Mouse (Mus musculus): Measurements from ENCODE around the gene Dysf. TPM values are rescaled to one million over a fixed set of nuclear protein-coding genes. Genes with fewer than 3 reads are reported as not detected.
A peak's percentile ranks its signal among the peaks of the same experiment; 100 is the strongest.

Dysf gene
- polyA plus RNA-seq, 1 experiment from 2014 or later: 13.2 TPM

GRCm38 (mm10) chr6:84154508-84154907 lies 146.1 kb downstream of the Dysf start:
- Histone ChIP-seq H3K4me1 (ENCODE audit: control insufficient read depth, insufficient read depth, low read length) (peaks cover 19% of the 10 kb centered on the region), H3K27me3 (ENCODE audit: control insufficient read depth, insufficient read depth, low read length) (no peaks in the 10 kb centered on the region), H3K4me3 (ENCODE audit: low read length) (no peak overlapping the region), H3K4me2 (ENCODE audit: low read depth, low read length) (no peak overlapping the region), H3K9ac (ENCODE audit: low read length) (no peak overlapping the region), H3K36me3 (ENCODE audit: control insufficient read depth, insufficient read depth) (peaks cover 12% of the 10 kb centered on the region), H3K27ac (ENCODE audit: low read length) (peak overlapping the region; percentile 31), H3K9me3 (replicated peaks; ENCODE audit: control insufficient read depth, low read length) (no peaks in the 10 kb centered on the region)
- no peak for ATAC-seq (replicated peaks; ENCODE audit: extremely low read depth, insufficient read depth, low FRiP score)
- 74% methylated on average over 2 of the region's 2 CpGs for WGBS

DNA sequence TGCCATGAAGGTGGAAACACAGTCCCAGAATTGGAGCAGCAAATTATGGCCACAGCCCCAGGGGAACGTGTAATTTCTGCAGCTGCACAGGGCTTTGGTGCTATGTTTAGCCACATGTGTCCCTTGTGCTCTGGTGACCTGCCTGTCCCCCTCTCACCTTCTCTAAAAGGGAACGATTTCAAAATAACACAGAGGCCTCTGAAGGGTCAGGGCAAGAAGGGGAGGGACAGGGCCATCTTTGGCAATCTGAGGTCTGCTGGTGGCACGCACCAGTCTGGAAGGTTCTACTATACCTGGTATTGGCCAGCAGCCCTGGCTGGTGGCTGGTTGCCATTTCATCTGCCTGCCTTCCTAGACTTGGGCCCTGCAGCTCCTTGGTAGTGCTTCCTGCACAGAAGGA lies 147.4 kb downstream of the Dysf start:
- no peak overlapping the region for H3K4me2 ChIP-seq (ENCODE audit: low read depth, low read length)
- H3K27me3 ChIP-seq (ENCODE audit: control insufficient read depth, insufficient read depth, low read length): no peaks in the 10 kb centered on the region
- peak; percentile 49; the same call in 1 of the 2 replicates for ATAC-seq (replicated peaks; ENCODE audit: extremely low read depth, insufficient read depth, low FRiP score)
- H3K36me3 ChIP-seq (ENCODE audit: control insufficient read depth, insufficient read depth): peaks cover 8% of the 10 kb centered on the region; the same call in 1 of the 2 replicates
- no peaks in the 10 kb centered on the region for H3K9me3 ChIP-seq (replicated peaks; ENCODE audit: control insufficient read depth, low read length)
- H3K9ac ChIP-seq (ENCODE audit: low read length): peak overlapping the region; percentile 52; the same call in 1 of the 2 replicates
- peaks cover 19% of the 10 kb centered on the region for H3K4me1 ChIP-seq (ENCODE audit: control insufficient read depth, insufficient read depth, low read length)
- H3K4me3 ChIP-seq (ENCODE audit: low read length): no peak overlapping the region
- H3K27ac ChIP-seq (ENCODE audit: low read length): peak overlapping the region; percentile 87
- WGBS: 33% methylated on average over 3 of the region's 3 CpGs

DNA sequence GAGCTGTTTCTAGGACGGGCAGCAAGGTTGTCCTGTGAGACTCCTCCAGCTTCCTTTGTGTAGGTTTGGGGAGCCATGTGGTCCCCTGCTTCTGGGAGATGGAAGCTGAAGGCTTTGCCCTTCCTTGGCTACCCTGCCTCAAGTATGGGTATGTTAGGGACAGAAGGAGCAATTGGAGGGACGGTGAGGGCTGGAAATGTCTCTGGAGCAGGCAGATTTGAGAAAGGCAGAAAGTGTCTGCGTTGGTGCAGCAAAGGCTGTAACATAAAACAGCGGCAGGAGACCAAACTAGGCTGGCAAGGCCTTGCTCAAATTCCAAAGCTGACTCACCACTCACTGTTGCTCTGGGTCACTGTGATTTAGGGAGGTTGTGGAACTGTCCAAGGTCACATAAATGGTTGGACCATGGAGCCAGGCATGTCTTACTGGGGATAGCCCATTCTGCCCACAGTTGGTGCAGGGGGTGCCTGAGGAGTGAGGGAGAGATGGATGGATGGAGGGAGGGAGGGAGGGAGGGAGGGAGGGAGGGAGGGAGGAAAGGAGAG lies 148.2 kb downstream of the Dysf start:
- Histone ChIP-seq H3K9ac (ENCODE audit: low read length) (0 out of 2 replicates have a peak overlapping the region, but pooled peaks have one; percentile 52), H3K4me3 (ENCODE audit: low read length) (no peak overlapping the region), H3K27me3 (ENCODE audit: control insufficient read depth, insufficient read depth, low read length) (no peaks in the 10 kb centered on the region), H3K4me2 (ENCODE audit: low read depth, low read length) (no peak overlapping the region), H3K9me3 (replicated peaks; ENCODE audit: control insufficient read depth, low read length) (no peaks in the 10 kb centered on the region), H3K36me3 (ENCODE audit: control insufficient read depth, insufficient read depth) (peaks cover 11% of the 10 kb centered on the region), H3K27ac (ENCODE audit: low read length) (peak overlapping the region; percentile 87), H3K4me1 (ENCODE audit: control insufficient read depth, insufficient read depth, low read length) (peaks cover 19% of the 10 kb centered on the region)
- 58% methylated on average over 4 of the region's 4 CpGs for WGBS
- no peak for ATAC-seq (replicated peaks; ENCODE audit: extremely low read depth, insufficient read depth, low FRiP score)

GRCm38 (mm10) chr6:84159046-84159445 lies 150.7 kb downstream of the Dysf start:
- WGBS: 92% methylated on average over 4 of the region's 4 CpGs
- Histone ChIP-seq H3K4me3 (ENCODE audit: low read length) (no peak overlapping the region), H3K27me3 (ENCODE audit: control insufficient read depth, insufficient read depth, low read length) (no peaks in the 10 kb centered on the region), H3K27ac (ENCODE audit: low read length) (no peak overlapping the region), H3K9ac (ENCODE audit: low read length) (no peak overlapping the region), H3K4me2 (ENCODE audit: low read depth, low read length) (no peak overlapping the region), H3K9me3 (replicated peaks; ENCODE audit: control insufficient read depth, low read length) (peaks cover 2% of the 10 kb centered on the region; the same call in 1 of the 2 replicates), H3K4me1 (ENCODE audit: control insufficient read depth, insufficient read depth, low read length) (peaks cover 19% of the 10 kb centered on the region), H3K36me3 (ENCODE audit: control insufficient read depth, insufficient read depth) (peaks cover 17% of the 10 kb centered on the region)
- no peak for ATAC-seq (replicated peaks; ENCODE audit: extremely low read depth, insufficient read depth, low FRiP score)

DNA sequence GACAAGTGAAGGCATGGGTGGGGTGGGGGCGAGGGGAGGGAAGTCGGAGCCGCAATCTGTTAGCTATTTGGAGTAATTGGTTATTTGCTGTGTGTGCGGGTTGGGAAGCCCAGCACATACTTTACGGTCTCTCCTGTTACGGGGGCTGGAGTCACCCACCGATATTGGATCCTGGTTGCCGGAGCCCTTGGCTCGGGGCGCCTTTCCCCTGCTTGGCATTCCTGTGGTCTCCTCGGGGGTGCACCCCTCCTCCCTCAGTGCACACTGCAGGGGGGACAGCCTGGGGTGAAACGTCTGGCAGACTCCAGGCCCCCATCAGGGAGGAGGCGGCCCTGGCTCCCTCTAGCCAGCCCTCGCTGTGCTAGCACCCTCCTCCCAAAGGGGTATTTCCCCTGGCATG lies 159.2 kb downstream of the Dysf start:
- WGBS: 80% methylated on average over 14 of the region's 14 CpGs
- H3K36me3 ChIP-seq (ENCODE audit: control insufficient read depth, insufficient read depth): peaks cover 6% of the 10 kb centered on the region
- no peak overlapping the region for H3K27ac ChIP-seq (ENCODE audit: low read length)
- no peak overlapping the region for H3K4me2 ChIP-seq (ENCODE audit: low read depth, low read length)
- peaks cover 2% of the 10 kb centered on the region; the same call in 1 of the 2 replicates for H3K9me3 ChIP-seq (replicated peaks; ENCODE audit: control insufficient read depth, low read length)
- no peak overlapping the region for H3K4me3 ChIP-seq (ENCODE audit: low read length)
- no peak for ATAC-seq (replicated peaks; ENCODE audit: extremely low read depth, insufficient read depth, low FRiP score)
- no peak overlapping the region for H3K9ac ChIP-seq (ENCODE audit: low read length)
- peaks cover 2% of the 10 kb centered on the region; the same call in 1 of the 2 replicates for H3K4me1 ChIP-seq (ENCODE audit: control insufficient read depth, insufficient read depth, low read length)
- H3K27me3 ChIP-seq (ENCODE audit: control insufficient read depth, insufficient read depth, low read length): no peaks in the 10 kb centered on the region

- Histone ChIP-seq H3K36me3 (ENCODE audit: control insufficient read depth, insufficient read depth) (0 out of 2 replicates have a peak, but pooled peaks cover 4% of the 10 kb centered on the region), H3K27ac (ENCODE audit: low read length) (no peak overlapping the region), H3K4me3 (ENCODE audit: low read length) (no peak overlapping the region), H3K9me3 (replicated peaks; ENCODE audit: control insufficient read depth, low read length) (no peaks in the 10 kb centered on the region), H3K4me2 (ENCODE audit: low read depth, low read length) (no peak overlapping the region), H3K27me3 (ENCODE audit: control insufficient read depth, insufficient read depth, low read length) (no peaks in the 10 kb centered on the region), H3K9ac (ENCODE audit: low read length) (no peak overlapping the region), H3K4me1 (ENCODE audit: control insufficient read depth, insufficient read depth, low read length) (peaks cover 2% of the 10 kb centered on the region; the same call in 1 of the 2 replicates)
- 96% methylated on average over 1 of the region's 1 CpGs for WGBS
- ATAC-seq (replicated peaks; ENCODE audit: extremely low read depth, insufficient read depth, low FRiP score): no peak
Observed at GRCm38 (mm10) chr6:84168571-84168970, 160.2 kb downstream of the Dysf start.

- no peak for ATAC-seq (replicated peaks; ENCODE audit: extremely low read depth, insufficient read depth, low FRiP score)
- no peaks in the 10 kb centered on the region for H3K4me1 ChIP-seq (ENCODE audit: control insufficient read depth, insufficient read depth, low read length)
- WGBS: 93% methylated on average over 6 of the region's 6 CpGs
- no peak overlapping the region for H3K27ac ChIP-seq (ENCODE audit: low read length)
- peaks cover 3% of the 10 kb centered on the region; the same call in 1 of the 2 replicates for H3K9me3 ChIP-seq (replicated peaks; ENCODE audit: control insufficient read depth, low read length)
- H3K4me2 ChIP-seq (ENCODE audit: low read depth, low read length): no peak overlapping the region
- H3K9ac ChIP-seq (ENCODE audit: low read length): no peak overlapping the region
- H3K4me3 ChIP-seq (ENCODE audit: low read length): no peak overlapping the region
- H3K27me3 ChIP-seq (ENCODE audit: control insufficient read depth, insufficient read depth, low read length): no peaks in the 10 kb centered on the region
- peaks cover 14% of the 10 kb centered on the region for H3K36me3 ChIP-seq (ENCODE audit: control insufficient read depth, insufficient read depth)
Observed at GRCm38 (mm10) chr6:84173626-84174025, 165.2 kb downstream of the Dysf start.

DNA sequence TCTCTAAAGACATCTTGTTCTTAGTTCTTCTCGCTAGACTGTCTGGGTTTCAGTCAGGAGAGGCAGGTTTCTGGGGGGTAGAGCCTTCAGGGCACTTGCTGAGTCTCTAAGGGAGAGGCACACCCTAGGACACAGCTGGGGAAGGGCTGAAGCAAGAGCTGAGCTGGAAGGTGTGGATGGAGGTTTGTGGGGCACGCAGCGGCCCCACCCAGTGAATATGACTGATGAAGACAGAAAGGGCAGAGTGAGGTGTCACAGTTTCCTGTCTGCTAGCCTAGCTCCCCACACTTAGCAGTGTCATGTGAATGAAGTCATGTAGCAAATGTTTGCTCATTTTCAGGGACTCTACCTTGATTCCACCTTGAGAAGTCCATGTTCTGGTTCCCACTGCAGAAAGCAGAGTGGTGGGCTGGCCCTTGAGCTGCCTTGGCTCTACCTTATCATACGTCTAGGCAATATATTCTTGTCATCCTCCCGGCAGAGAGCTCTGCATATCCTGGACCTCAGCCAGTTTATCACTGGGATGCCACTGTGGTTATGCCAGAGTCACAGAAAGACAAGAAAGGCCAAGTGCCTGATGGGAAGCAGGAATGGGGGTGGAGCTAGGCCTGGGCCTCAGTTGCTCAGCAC lies 170.5 kb downstream of the Dysf start:
- H3K27me3 ChIP-seq (ENCODE audit: control insufficient read depth, insufficient read depth, low read length): no peaks in the 10 kb centered on the region
- no peak overlapping the region; the same call in 1 of the 2 replicates for H3K27ac ChIP-seq (ENCODE audit: low read length)
- peak; percentile 19; the same call in 1 of the 2 replicates for ATAC-seq (replicated peaks; ENCODE audit: extremely low read depth, insufficient read depth, low FRiP score)
- WGBS: 52% methylated on average over 5 of the region's 5 CpGs
- H3K4me2 ChIP-seq (ENCODE audit: low read depth, low read length): no peak overlapping the region
- no peak overlapping the region for H3K9ac ChIP-seq (ENCODE audit: low read length)
- peaks cover 9% of the 10 kb centered on the region for H3K36me3 ChIP-seq (ENCODE audit: control insufficient read depth, insufficient read depth)
- peaks cover 3% of the 10 kb centered on the region; the same call in 1 of the 2 replicates for H3K9me3 ChIP-seq (replicated peaks; ENCODE audit: control insufficient read depth, low read length)
- peaks cover 19% of the 10 kb centered on the region for H3K4me1 ChIP-seq (ENCODE audit: control insufficient read depth, insufficient read depth, low read length)
- no peak overlapping the region for H3K4me3 ChIP-seq (ENCODE audit: low read length)

DNA sequence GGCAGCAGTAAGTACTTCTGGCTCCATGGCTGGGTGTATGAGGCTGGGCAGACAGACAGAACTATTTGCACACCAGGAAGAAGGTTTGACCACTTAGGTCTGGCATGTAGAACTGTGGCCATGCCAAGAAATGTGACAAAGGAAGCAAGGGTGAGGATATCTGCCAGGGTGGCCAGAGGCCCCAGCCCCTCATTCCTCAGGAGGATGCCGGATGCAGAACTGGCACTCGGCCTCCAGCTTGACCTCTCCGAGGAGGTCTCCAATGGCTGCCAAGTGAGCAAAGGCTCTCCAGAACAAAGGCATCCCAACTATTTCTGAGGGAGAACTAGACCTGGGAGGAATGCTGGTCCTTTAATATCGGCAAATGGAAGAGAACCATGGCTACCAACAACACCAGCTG lies 173.1 kb downstream of the Dysf start:
- 16% methylated on average over 4 of the region's 4 CpGs for WGBS

More for the DNA sequence above, 173.1 kb downstream of the Dysf start:
- H3K4me2 ChIP-seq (ENCODE audit: low read depth, low read length): no peak overlapping the region
- peaks cover 2% of the 10 kb centered on the region; the same call in 1 of the 2 replicates for H3K9me3 ChIP-seq (replicated peaks; ENCODE audit: control insufficient read depth, low read length)
- H3K4me3 ChIP-seq (ENCODE audit: low read length): no peak overlapping the region
- H3K36me3 ChIP-seq (ENCODE audit: control insufficient read depth, insufficient read depth): peaks cover 2% of the 10 kb centered on the region; the same call in 1 of the 2 replicates
- no peak overlapping the region for H3K9ac ChIP-seq (ENCODE audit: low read length)
- H3K4me1 ChIP-seq (ENCODE audit: control insufficient read depth, insufficient read depth, low read length): peaks cover 22% of the 10 kb centered on the region
- peak overlapping the region; percentile 83 for H3K27ac ChIP-seq (ENCODE audit: low read length)
- ATAC-seq (replicated peaks; ENCODE audit: extremely low read depth, insufficient read depth, low FRiP score): peak; percentile 66
- no peaks in the 10 kb centered on the region for H3K27me3 ChIP-seq (ENCODE audit: control insufficient read depth, insufficient read depth, low read length)
